Mouse (Mus musculus) intestine, embryonic 15.5 days (tissue): ENCODE measurements around the gene Spag7. TPM values are rescaled to one million over a fixed set of nuclear protein-coding genes. Genes with fewer than 3 reads are reported as not detected.

Source experiments
- ATAC-seq: fragments of 200-750 bp; cut with Nextera tagmentation; 2 replicates; pipeline ENCODE4 v1.8.0; 2017; ENCODE audit warnings: moderate TSS enrichment, moderate library complexity
- H3K27ac ChIP-seq: fragments of 300-500 bp; sonication (generic); 2 replicates; pipeline ENCODE4 v1.5.1; 2015; ENCODE audit warnings: mild to moderate bottlenecking, inconsistent platforms
- H3K27me3 ChIP-seq: fragments of 300-500 bp; sonication (generic); replicated peaks from 2 replicates; pipeline ENCODE4 v1.6.1; 2015; ENCODE audit warnings: inconsistent platforms
- H3K36me3 ChIP-seq: fragments of 300-500 bp; sonication (generic); 2 replicates; pipeline ENCODE4 v1.6.1; 2015; ENCODE audit warnings: inconsistent platforms
- H3K4me1 ChIP-seq: fragments of 300-500 bp; sonication (generic); replicated peaks from 2 replicates; pipeline ENCODE4 v1.6.1; 2015; ENCODE audit warnings: inconsistent platforms
- H3K4me2 ChIP-seq: fragments of 300-500 bp; sonication (generic); replicated peaks from 2 replicates; pipeline ENCODE4 v1.6.1; 2015; ENCODE audit warnings: mild to moderate bottlenecking, inconsistent platforms
- H3K4me3 ChIP-seq: fragments of 300-500 bp; sonication (generic); replicated peaks from 2 replicates; pipeline ENCODE4 v1.5.1; 2015; ENCODE audit warnings: inconsistent platforms
- H3K9ac ChIP-seq: fragments of 300-500 bp; sonication (generic); 2 replicates; pipeline ENCODE4 v1.6.1; 2015; ENCODE audit warnings: inconsistent platforms
- H3K9me3 ChIP-seq: fragments of 300-500 bp; sonication (generic); 2 replicates; pipeline ENCODE4 v1.6.1; 2016; ENCODE audit warnings: inconsistent platforms
- WGBS: fragments of 180-500 bp; shearing (Covaris S2); methylation state at CpG from one replicate; pipeline ENCODE4 v1.1.7; 2015; 5-methylcytosine and 5-hydroxymethylcytosine counted together
- polyA plus RNA-seq: library from polyadenylated mRNA; unstranded; fragments of >200 nt; fragmentation: Nextera tagmentation; extraction: Ambion mirVana; gene quantifications from 2 replicates; pipeline ENCODE4 v1.2.1, GENCODE M21; 2015

Spag7 gene
- polyA plus RNA-seq, 1 experiment from 2014 or later: 132 TPM

DNA sequence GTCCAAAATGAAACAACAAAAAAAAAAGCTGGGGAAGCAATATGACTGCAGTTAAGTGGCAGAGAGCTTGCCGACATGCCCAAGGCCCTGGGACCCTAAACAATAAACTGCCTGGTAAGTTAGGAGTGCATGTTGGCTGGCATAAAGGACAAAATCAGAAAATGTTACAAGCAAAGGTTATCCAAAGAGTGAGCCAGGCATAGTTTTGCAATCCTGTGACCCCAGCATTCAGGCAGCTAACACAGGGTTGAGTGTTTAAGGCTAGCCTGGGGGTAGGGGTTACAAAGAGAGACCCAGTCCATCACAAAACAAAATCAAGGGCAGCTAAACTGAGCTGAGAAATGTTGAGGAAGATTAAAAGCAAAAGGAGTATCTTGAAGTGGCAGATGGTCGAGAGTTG lies 29.8 kb upstream of the Spag7 start:
- no peaks in the 10 kb centered on the region for H3K27me3 ChIP-seq
- peaks cover 18% of the 10 kb centered on the region for H3K4me1 ChIP-seq
- H3K4me3 ChIP-seq: no peak overlapping the region
- H3K27ac ChIP-seq: no peak overlapping the region
- no peak overlapping the region for H3K9ac ChIP-seq
- WGBS: 84% methylated on average over 2 of the region's 2 CpGs
- H3K36me3 ChIP-seq: 0 out of 2 replicates have a peak, but pooled peaks cover 3% of the 10 kb centered on the region
- no peak overlapping the region for H3K4me2 ChIP-seq
- no peaks in the 10 kb centered on the region for H3K9me3 ChIP-seq
- ATAC-seq: no peak

GRCm38 (mm10) chr11:70697376-70697775 lies 28.2 kb upstream of the Spag7 start:
- Histone ChIP-seq H3K4me2 (no peak overlapping the region), H3K36me3 (no peaks in the 10 kb centered on the region), H3K27ac (no peak overlapping the region), H3K27me3 (no peaks in the 10 kb centered on the region), H3K4me1 (peaks cover 14% of the 10 kb centered on the region), H3K4me3 (no peak overlapping the region), H3K9ac (no peak overlapping the region), H3K9me3 (no peaks in the 10 kb centered on the region)
- ATAC-seq: no peak
- WGBS: 77% methylated on average over 3 of the region's 3 CpGs

DNA sequence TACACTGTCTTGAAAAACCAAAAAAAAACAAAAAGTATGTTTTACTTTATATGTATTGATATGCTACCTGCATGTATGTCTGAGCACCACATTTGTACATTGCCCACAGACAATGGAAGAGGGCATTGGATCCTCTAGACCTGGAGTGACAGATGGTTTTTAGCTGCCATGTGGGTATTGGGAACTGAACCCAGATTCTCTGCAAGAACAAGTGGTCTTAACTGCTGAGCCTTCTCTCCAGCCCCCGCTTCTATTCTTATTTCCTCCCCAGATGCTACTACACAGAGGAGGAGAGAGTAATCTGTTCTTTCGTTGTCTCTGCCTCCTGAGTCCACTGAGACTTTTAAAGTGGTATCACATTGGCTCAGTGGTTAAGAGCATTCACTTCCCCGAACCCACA lies 24.3 kb upstream of the Spag7 start:
- H3K27ac ChIP-seq: no peak overlapping the region
- H3K9me3 ChIP-seq: no peaks in the 10 kb centered on the region
- 70% methylated on average over 3 of the region's 3 CpGs for WGBS
- no peak overlapping the region for H3K4me3 ChIP-seq
- no peaks in the 10 kb centered on the region for H3K36me3 ChIP-seq
- H3K4me2 ChIP-seq: no peak overlapping the region
- ATAC-seq: no peak
- H3K27me3 ChIP-seq: no peaks in the 10 kb centered on the region
- peaks cover 13% of the 10 kb centered on the region for H3K4me1 ChIP-seq
- H3K9ac ChIP-seq: no peak overlapping the region

- WGBS: 41% methylated on average over 4 of the region's 4 CpGs
- no peak overlapping the region for H3K4me2 ChIP-seq
- ATAC-seq: no peak
These were observed 20.4 kb upstream of the Spag7 start for GRCm38 (mm10) chr11:70689578-70689977.

GRCm38 (mm10) chr11:70688372-70688771 lies 19.2 kb upstream of the Spag7 start:
- peak overlapping the region; percentile 77 for H3K4me3 ChIP-seq
- H3K9ac ChIP-seq: peak overlapping the region; percentile 78
- H3K4me2 ChIP-seq: peak overlapping the region; percentile 85
- no peaks in the 10 kb centered on the region for H3K27me3 ChIP-seq
- ATAC-seq: no peak
- H3K27ac ChIP-seq: peak overlapping the region; percentile 92
- peaks cover 18% of the 10 kb centered on the region; the same call in 1 of the 2 replicates for H3K36me3 ChIP-seq
- H3K4me1 ChIP-seq: peaks cover 24% of the 10 kb centered on the region
- no peaks in the 10 kb centered on the region for H3K9me3 ChIP-seq
- WGBS: 18% methylated on average over 8 of the region's 8 CpGs

More at GRCm38 (mm10) chr11:70689578-70689977, 20.4 kb upstream of the Spag7 start:
- H3K27me3 ChIP-seq: no peaks in the 10 kb centered on the region
- no peak overlapping the region for H3K4me3 ChIP-seq
- H3K9me3 ChIP-seq: no peaks in the 10 kb centered on the region
- H3K36me3 ChIP-seq: 0 out of 2 replicates have a peak, but pooled peaks cover 8% of the 10 kb centered on the region
- H3K27ac ChIP-seq: no peak overlapping the region
- H3K9ac ChIP-seq: no peak overlapping the region
- H3K4me1 ChIP-seq: peaks cover 21% of the 10 kb centered on the region

DNA sequence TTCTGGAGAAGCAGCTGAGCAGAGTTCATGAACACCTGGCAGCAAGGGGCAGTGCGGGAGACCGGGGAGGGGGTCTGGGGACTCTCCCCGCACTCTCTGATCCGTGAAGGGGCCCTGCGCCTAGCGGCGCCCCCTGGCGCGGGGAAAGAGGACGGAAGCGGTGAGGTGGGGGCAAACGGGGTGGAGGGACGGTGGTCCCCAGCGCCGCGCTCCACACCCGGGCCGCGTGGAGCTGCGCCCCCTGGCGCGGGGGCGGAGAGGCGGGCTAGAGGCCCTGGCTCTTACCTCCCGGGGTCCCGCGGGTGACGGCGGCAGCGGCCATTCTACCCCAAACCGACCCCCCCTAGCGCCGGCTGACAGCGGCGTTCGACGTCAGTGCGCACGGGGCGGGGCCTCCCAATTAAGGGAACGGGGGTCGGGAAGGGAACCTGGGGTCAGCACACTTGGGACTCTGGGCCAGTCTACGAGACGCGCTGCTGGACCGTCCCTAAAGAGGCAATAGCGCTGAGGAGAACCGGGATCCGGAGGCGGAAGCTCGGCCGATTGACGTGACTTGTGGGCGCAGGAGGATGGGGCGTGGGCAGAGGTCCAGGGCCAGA lies 18.5 kb upstream of the Spag7 start, which contains the start of gene Camta2:
Gene Camta2, minus strand, starts transcription at position 505 of the 599 bp plus-strand sequence.
- WGBS: under 1% methylated on average over 55 of the region's 55 CpGs
- peaks cover 20% of the 10 kb centered on the region; the same call in 1 of the 2 replicates for H3K36me3 ChIP-seq
- H3K27ac ChIP-seq: peak within 1 kb of the TSS; percentile 92
- peaks cover 24% of the 10 kb centered on the region for H3K4me1 ChIP-seq
- H3K4me3 ChIP-seq: peak within 1 kb of the TSS; percentile 77
- H3K27me3 ChIP-seq: no peaks in the 10 kb centered on the region
- peak within 1 kb of the TSS; percentile 85 for H3K4me2 ChIP-seq
- ATAC-seq: peak; percentile 73
- H3K9me3 ChIP-seq: no peaks in the 10 kb centered on the region
- H3K9ac ChIP-seq: peak within 1 kb of the TSS; percentile 78

GRCm38 (mm10) chr11:70686901-70687566 lies 17.8 kb upstream of the Spag7 start:
- H3K4me3 ChIP-seq: peak overlapping the region; percentile 77
- no peaks in the 10 kb centered on the region for H3K27me3 ChIP-seq
- peaks cover 23% of the 10 kb centered on the region; the same call in 1 of the 2 replicates for H3K36me3 ChIP-seq
- H3K4me1 ChIP-seq: peaks cover 27% of the 10 kb centered on the region
- peak overlapping the region; percentile 85 for H3K4me2 ChIP-seq
- under 1% methylated on average over 16 of the region's 16 CpGs for WGBS
- peak overlapping the region; percentile 92 for H3K27ac ChIP-seq
- peak overlapping the region; percentile 78 for H3K9ac ChIP-seq
- peak; percentile 72 for ATAC-seq
- H3K9me3 ChIP-seq: no peaks in the 10 kb centered on the region

DNA sequence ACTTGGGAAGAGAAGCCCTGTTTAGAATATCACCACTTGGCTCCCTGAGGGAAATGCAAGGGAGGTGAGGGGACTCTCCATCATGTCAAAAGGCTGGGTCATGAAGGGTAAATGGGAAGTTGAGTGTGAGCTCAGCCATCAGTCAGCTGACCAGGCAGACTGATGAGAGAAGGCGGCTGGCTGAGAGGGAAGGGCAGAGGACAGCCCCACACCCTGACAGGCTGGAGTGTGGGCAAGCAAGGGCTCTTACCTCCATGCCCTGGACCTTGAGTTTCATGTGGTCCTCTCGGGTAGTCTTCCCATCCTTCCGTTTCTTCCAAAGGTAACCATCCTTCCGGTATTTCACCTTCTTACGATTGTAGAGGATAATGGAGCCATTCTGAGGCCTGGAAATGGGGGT lies 14.4 kb upstream of the Spag7 start:
- no peaks in the 10 kb centered on the region for H3K27me3 ChIP-seq
- peaks cover 31% of the 10 kb centered on the region; the same call in 1 of the 2 replicates for H3K36me3 ChIP-seq
- H3K4me2 ChIP-seq: no peak overlapping the region
- no peaks in the 10 kb centered on the region for H3K9me3 ChIP-seq
- no peak overlapping the region for H3K4me3 ChIP-seq
- WGBS: 88% methylated on average over 5 of the region's 5 CpGs
- H3K4me1 ChIP-seq: peaks cover 18% of the 10 kb centered on the region
- no peak for ATAC-seq
- H3K27ac ChIP-seq: no peak overlapping the region
- H3K9ac ChIP-seq: no peak overlapping the region

GRCm38 (mm10) chr11:70681897-70682581 lies 12.8 kb upstream of the Spag7 start:
- peak; percentile 35; the same call in 1 of the 2 replicates for ATAC-seq
- Histone ChIP-seq H3K27ac (no peak overlapping the region), H3K9ac (no peak overlapping the region), H3K36me3 (peaks cover 31% of the 10 kb centered on the region; the same call in 1 of the 2 replicates), H3K9me3 (no peaks in the 10 kb centered on the region), H3K4me3 (no peak overlapping the region), H3K4me1 (peaks cover 14% of the 10 kb centered on the region), H3K4me2 (no peak overlapping the region), H3K27me3 (no peaks in the 10 kb centered on the region)
- WGBS: 26% methylated on average over 11 of the region's 11 CpGs

- no peaks in the 10 kb centered on the region for H3K27me3 ChIP-seq
- H3K4me3 ChIP-seq: no peak overlapping the region
- no peak for ATAC-seq
- peaks cover 9% of the 10 kb centered on the region for H3K4me1 ChIP-seq
- no peak overlapping the region for H3K4me2 ChIP-seq
- no peaks in the 10 kb centered on the region for H3K9me3 ChIP-seq
- H3K27ac ChIP-seq: no peak overlapping the region
- 58% methylated on average over 12 of the region's 12 CpGs for WGBS
- peaks cover 31% of the 10 kb centered on the region; the same call in 1 of the 2 replicates for H3K36me3 ChIP-seq
- H3K9ac ChIP-seq: no peak overlapping the region
These were observed 12.0 kb upstream of the Spag7 start for GRCm38 (mm10) chr11:70681170-70681569.

DNA sequence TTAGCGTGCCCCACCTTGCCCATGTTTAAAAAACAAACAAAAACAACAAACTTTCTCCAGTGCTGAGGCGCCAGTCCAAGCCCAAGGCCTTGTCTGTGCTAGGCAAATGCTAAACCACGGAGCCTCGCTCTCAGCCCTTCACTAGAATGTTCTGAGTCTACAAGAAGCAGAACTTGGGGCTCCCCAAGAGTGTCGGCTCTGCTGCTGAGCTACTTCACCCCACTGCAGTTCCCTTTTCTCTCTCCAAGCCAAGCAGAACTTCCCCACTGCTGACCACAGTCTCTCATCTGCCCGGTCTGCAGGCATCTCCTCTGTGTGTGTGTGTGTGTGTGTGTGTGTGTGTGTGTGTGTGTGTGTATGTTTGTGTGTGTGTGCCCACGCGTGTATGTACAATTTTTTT lies 10.7 kb upstream of the Spag7 start:
- Histone ChIP-seq H3K9me3 (no peaks in the 10 kb centered on the region), H3K27ac (no peak overlapping the region), H3K4me2 (no peak overlapping the region), H3K4me3 (no peak overlapping the region), H3K27me3 (no peaks in the 10 kb centered on the region), H3K9ac (no peak overlapping the region), H3K4me1 (peaks cover 9% of the 10 kb centered on the region), H3K36me3 (peaks cover 24% of the 10 kb centered on the region; the same call in 1 of the 2 replicates)
- ATAC-seq: no peak
- WGBS: 87% methylated on average over 8 of the region's 8 CpGs

GRCm38 (mm10) chr11:70679361-70679760 lies 10.1 kb upstream of the Spag7 start:
- Histone ChIP-seq H3K4me1 (peaks cover 9% of the 10 kb centered on the region), H3K27ac (no peak overlapping the region), H3K4me3 (no peak overlapping the region), H3K36me3 (peaks cover 25% of the 10 kb centered on the region), H3K9me3 (no peaks in the 10 kb centered on the region), H3K9ac (no peak overlapping the region), H3K4me2 (no peak overlapping the region), H3K27me3 (no peaks in the 10 kb centered on the region)
- 95% methylated on average over 8 of the region's 8 CpGs for WGBS
- ATAC-seq: no peak
